Mouse (Mus musculus) MEL (cell line): ENCODE results near the gene Wdfy1. TPM values are rescaled to one million over a fixed set of nuclear protein-coding genes. Genes with fewer than 3 reads are reported as not detected.
A peak's percentile ranks its signal among the peaks of the same experiment; 100 is the strongest.

Source experiments
- DNase-seq: peaks from one replicate; pipeline ENCODE4 v3.0.0; 2011; ENCODE audit warnings: low read depth, low spot score
- H3K27ac ChIP-seq: 2 replicates; pipeline ENCODE4 v1.5.1; 2012; ENCODE audit warnings: low read depth, mild to moderate bottlenecking, control low read depth, low read length, moderate library complexity; ENCODE audit not compliant: control insufficient read depth
- H3K27me3 ChIP-seq, 2 experiments: fragments of 150-350 bp in 1 of 2; sonication (generic) in 1 of 2; 2 replicates each; pipeline ENCODE4 v1.6.1; 2012; ENCODE audit warnings: low read length in 2 of 2, mild to moderate bottlenecking in 2 of 2, improper control_type of control experiment in 1 of 2, moderate library complexity in 1 of 2; ENCODE audit not compliant: insufficient read depth in 2 of 2, control insufficient read depth in 1 of 2
- H3K36me3 ChIP-seq, 2 experiments: 2 replicates each; pipeline ENCODE4 v1.6.1; 2012 to 2014; ENCODE audit warnings: low read length in 2 of 2, improper control_type of control experiment in 1 of 2, inconsistent platforms in 1 of 2, mild to moderate bottlenecking in 1 of 2; ENCODE audit not compliant: insufficient read depth in 2 of 2, control insufficient read depth in 1 of 2
- H3K4me1 ChIP-seq, 2 experiments: fragments of 150-350 bp in 1 of 2; sonication (generic) in 1 of 2; 2 replicates each; pipeline ENCODE4 v1.6.1; 2012; ENCODE audit warnings: low read length in 2 of 2, improper control_type of control experiment in 1 of 2, mild to moderate bottlenecking in 1 of 2; ENCODE audit not compliant: insufficient read depth in 2 of 2, control insufficient read depth in 1 of 2
- H3K4me3 ChIP-seq, 2 experiments: fragments of 150-350 bp in 1 of 2; sonication (generic) in 1 of 2; 2 replicates each; pipeline ENCODE4 v1.5.1; 2012; ENCODE audit warnings: low read depth in 2 of 2, low read length in 2 of 2, mild to moderate bottlenecking in 2 of 2, moderate library complexity in 2 of 2, control low read depth in 1 of 2, improper control_type of control experiment in 1 of 2; ENCODE audit not compliant: control insufficient read depth in 1 of 2, insufficient read depth in 1 of 2
- H3K79me2 ChIP-seq: 2 replicates; pipeline ENCODE4 v1.6.1; 2012; ENCODE audit warnings: mild to moderate bottlenecking, low read length, moderate library complexity; ENCODE audit not compliant: control insufficient read depth, poor library complexity, insufficient read depth
- H3K9ac ChIP-seq: 2 replicates; pipeline ENCODE4 v1.6.1; 2012; ENCODE audit warnings: low read depth, mild to moderate bottlenecking, control low read depth, low read length, moderate library complexity; ENCODE audit not compliant: control insufficient read depth, poor library complexity, severe bottlenecking
- H3K9me3 ChIP-seq: fragments of 150-350 bp; sonication (generic); replicated peaks from 2 replicates; pipeline ENCODE4 v1.6.1; 2012; ENCODE audit warnings: mild to moderate bottlenecking, low read length, improper control_type of control experiment, moderate library complexity; ENCODE audit not compliant: insufficient read depth
- BHLHE40 ChIP-seq: IDR thresholded peaks from 2 replicates; pipeline ENCODE4 v1.6.1; 2012; ENCODE audit warnings: low read depth, mild to moderate bottlenecking, inconsistent platforms, low read length, improper control_type of control experiment, borderline replicate concordance
- CHD1 ChIP-seq: IDR thresholded peaks from 2 replicates; pipeline ENCODE4 v1.6.1; 2012; ENCODE audit warnings: low read depth, mild to moderate bottlenecking, inconsistent platforms, low read length, improper control_type of control experiment
- KAT2A ChIP-seq: conservative IDR thresholded peaks from 2 replicates; pipeline ENCODE4 v1.6.1; 2012; ENCODE audit warnings: low read depth, low read length, improper control_type of control experiment, inconsistent platforms
- MXI1 ChIP-seq: IDR thresholded peaks from 2 replicates; pipeline ENCODE4 v1.6.1; 2011; ENCODE audit warnings: mild to moderate bottlenecking, low read depth, low read length, improper control_type of control experiment
- MYB ChIP-seq: IDR thresholded peaks from 2 replicates; pipeline ENCODE4 v1.6.1; 2011; ENCODE audit warnings: mild to moderate bottlenecking, low read depth, low read length, improper control_type of control experiment
- NELFE ChIP-seq: IDR thresholded peaks from 2 replicates; pipeline ENCODE4 v1.6.1; 2011; ENCODE audit warnings: low read depth, low read length, improper control_type of control experiment
- NRF1 ChIP-seq: IDR thresholded peaks from 2 replicates; pipeline ENCODE4 v1.6.1; 2014; ENCODE audit warnings: low read depth, mild to moderate bottlenecking, inconsistent platforms, low read length, improper control_type of control experiment, moderate library complexity; ENCODE audit not compliant: poor library complexity, insufficient read depth, severe bottlenecking
- RCOR1 ChIP-seq: IDR thresholded peaks from 2 replicates; pipeline ENCODE4 v1.6.1; 2012; ENCODE audit warnings: low read depth, mild to moderate bottlenecking, inconsistent platforms, low read length, improper control_type of control experiment
- TBP ChIP-seq: IDR thresholded peaks from 2 replicates; pipeline ENCODE4 v1.8.0; 2011; ENCODE audit warnings: low read depth, low read length, improper control_type of control experiment
- UBTF ChIP-seq: IDR thresholded peaks from 2 replicates; pipeline ENCODE4 v1.6.1; 2012; ENCODE audit warnings: low read depth, mild to moderate bottlenecking, inconsistent platforms, low read length, improper control_type of control experiment, moderate library complexity, borderline replicate concordance; ENCODE audit not compliant: insufficient read depth
- USF1 ChIP-seq: IDR thresholded peaks from 2 replicates; pipeline ENCODE4 v1.6.1; 2014; ENCODE audit warnings: low read depth, mild to moderate bottlenecking, inconsistent platforms, low read length, improper control_type of control experiment, moderate library complexity
- ZKSCAN1 ChIP-seq: IDR thresholded peaks from 2 replicates; pipeline ENCODE4 v1.6.1; 2012; ENCODE audit warnings: low read depth, mild to moderate bottlenecking, inconsistent platforms, low read length, improper control_type of control experiment, moderate library complexity
- ZMIZ1 ChIP-seq: IDR thresholded peaks from 2 replicates; pipeline ENCODE4 v1.6.1; 2012; ENCODE audit warnings: low read depth, mild to moderate bottlenecking, inconsistent platforms, low read length, improper control_type of control experiment, moderate library complexity
- ZNF384 ChIP-seq: IDR thresholded peaks from 2 replicates; pipeline ENCODE4 v1.6.1; 2012; ENCODE audit warnings: low read depth, mild to moderate bottlenecking, inconsistent platforms, low read length, improper control_type of control experiment
- polyA plus RNA-seq, 2 experiments: library from polyadenylated mRNA; stranded (reverse) in 1 of 2; unstranded in 1 of 2; fragments of >175 nt in 1 of 2; fragments of >200 nt in 1 of 2; gene quantifications; 2 replicates each; pipeline versions ENCODE4 v1.2.1 to v1.2.4; 2012; ENCODE audit warnings: low replicate concordance in 2 of 2, low read depth in 1 of 2; ENCODE audit not compliant: insufficient read length in 2 of 2, insufficient read depth in 1 of 2, missing spikeins in 1 of 2
- total RNA-seq: library from RNA; depleted of rRNA; stranded (reverse); fragments of 300-350 nt; gene quantifications from 2 replicates; pipeline ENCODE4 v1.2.3, GENCODE M21; 2012

Gene Wdfy1
- total and polyA plus RNA-seq, 3 experiments = 17.6 to 25.0 TPM; not detected in 1

GRCm38 (mm10) chr1:79697382-79697781 is 78.6 kb downstream of the Wdfy1 start:
- no peak for DNase-seq
- H3K4me1 ChIP-seq = no peaks in the 10 kb centered on the region
- no peak overlapping the region for H3K27ac ChIP-seq

GRCm38 (mm10) chr1:79696933-79697332 is 79.0 kb downstream of the Wdfy1 start:
- H3K27me3 ChIP-seq = no peaks in the 10 kb centered on the region
- no peak for TF ChIP-seq USF1
- H3K36me3 ChIP-seq = no peaks in the 10 kb centered on the region
- no peak for DNase-seq
- H3K4me1 ChIP-seq = no peaks in the 10 kb centered on the region
- no peak overlapping the region for H3K4me3 ChIP-seq
- no peaks in the 10 kb centered on the region for H3K79me2 ChIP-seq
- H3K9me3 ChIP-seq = no peaks in the 10 kb centered on the region
- H3K27ac ChIP-seq = no peak overlapping the region
- no peak overlapping the region for H3K9ac ChIP-seq

More at GRCm38 (mm10) chr1:79697382-79697781, 78.6 kb downstream of the Wdfy1 start:
- H3K4me3 ChIP-seq = no peak overlapping the region
- no peaks in the 10 kb centered on the region for H3K9me3 ChIP-seq
- no peaks in the 10 kb centered on the region for H3K27me3 ChIP-seq
- H3K9ac ChIP-seq = no peak overlapping the region
- no peaks in the 10 kb centered on the region for H3K79me2 ChIP-seq
- no peaks in the 10 kb centered on the region for H3K36me3 ChIP-seq
- TF ChIP-seq MYB (no peak), NELFE (no peak), RCOR1 (no peak), ZKSCAN1 (no peak), NRF1 (no peak), ZMIZ1 (no peak), CHD1 (no peak), USF1 (no peak), ZNF384 (no peak), BHLHE40 (no peak), MXI1 (no peak)
- TF ChIP-seq, all 39 proteins: peak for 0

- no peaks in the 10 kb centered on the region for H3K9me3 ChIP-seq
- no peaks in the 10 kb centered on the region for H3K4me1 ChIP-seq
- DNase-seq = no peak
- no peaks in the 10 kb centered on the region for H3K27me3 ChIP-seq
- TF ChIP-seq ZKSCAN1 (no peak), KAT2A (no peak), UBTF (peak; percentile 81; the same call in 1 of the 2 replicates), TBP (peak; percentile 94)
- H3K36me3 ChIP-seq = no peaks in the 10 kb centered on the region
- no peak overlapping the region for H3K27ac ChIP-seq
- H3K9ac ChIP-seq = no peak overlapping the region
- no peaks in the 10 kb centered on the region for H3K79me2 ChIP-seq
- no peak overlapping the region for H3K4me3 ChIP-seq
Observed at GRCm38 (mm10) chr1:79692482-79692881, 83.5 kb downstream of the Wdfy1 start.
